Mouse (Mus musculus): ENCODE measurements around the gene Tmod2.

- no peak for TF ChIP-seq CHD1 (IDR thresholded peaks at IDR 0.05; ENCODE audit: low read depth, low read length)
- no peak for TF ChIP-seq CTCF (conservative IDR thresholded peaks at IDR 0.05 in 1 of 2, IDR thresholded peaks at IDR 0.05 in 1 of 2; ENCODE audit: low read depth in 2 of 2, low read length in 2 of 2)
- TF ChIP-seq GABPA (IDR thresholded peaks at IDR 0.05; ENCODE audit: insufficient replicate concordance, low read depth, low read length): no peak
- TF ChIP-seq JUND (conservative IDR thresholded peaks at IDR 0.05; ENCODE audit: low read depth, low read length): no peak
- TF ChIP-seq POLR2A (IDR thresholded peaks at IDR 0.05; ENCODE audit: low read depth, low read length): no peak
- no peak for TF ChIP-seq NELFE (IDR thresholded peaks at IDR 0.05; ENCODE audit: low read depth, low read length)
- no peak for TF ChIP-seq USF2 (conservative IDR thresholded peaks at IDR 0.05; ENCODE audit: low read depth, low read length)
- TF ChIP-seq BHLHE40 (IDR thresholded peaks at IDR 0.05; ENCODE audit: low read depth, low read length): no peak
Observed at GRCm38 (mm10) chr9:75545514-75545913, 65.6 kb downstream of the Tmod2 start.
